16 mouse cellular contexts compared by ENCODE assay signal in genomic region chr6:36876426-36876825, GRCm38 (mm10).
DNase-seq lines count a peak whose midpoint lies in the region; ATAC-seq and TF ChIP-seq lines count a peak whose summit lies in the region.
"Had no signal": no experiment of that assay in that cellular context is flagged by ENCODE, and none has a peak within 500 bp of the region (broad histone marks: within the 10 kb centered on the region; RNA-seq: fewer than 3 reads in every experiment).

No protein-coding gene starts in this region.

- WGBS in forebrain, embryonic 14.5 days = 25% methylated on average over 4 of the region's 4 CpGs
- WGBS in forebrain, embryonic 11.5 days = 63% methylated on average over 4 of the region's 4 CpGs
- WGBS in lung, embryonic 15.5 days = 27% methylated on average over 4 of the region's 4 CpGs
- WGBS in forebrain, postnatal 0 days = 16% methylated on average over 4 of the region's 4 CpGs

- H3K27ac ChIP-seq in forebrain, embryonic 14.5 days (ENCODE audit: low read depth, low read length) = peak overlapping the region; percentile 39; the same call in 1 of the 2 replicates
- H3K27ac ChIP-seq in forebrain, embryonic 11.5 days (ENCODE audit: low read depth, low read length) = no peak overlapping the region
- H3K27ac ChIP-seq in lung, embryonic 15.5 days = no peak overlapping the region
- 0 out of 2 replicates have a peak overlapping the region, but pooled peaks have one; percentile 24 for H3K27ac ChIP-seq in forebrain, postnatal 0 days (ENCODE audit: low read depth, low read length)
- H3K27ac ChIP-seq: hindbrain, embryonic 15.5 days; limb, embryonic 13.5 days; liver, embryonic 15.5 days; neural tube, embryonic 12.5 days had no signal

- H3K4me1 ChIP-seq in forebrain, embryonic 14.5 days (ENCODE audit: control insufficient read depth, insufficient read depth, low read length) = peaks cover 31% of the 10 kb centered on the region
- H3K4me1 ChIP-seq in forebrain, embryonic 11.5 days (replicated peaks; ENCODE audit: control insufficient read depth, insufficient read depth, low read length) = peaks cover 5% of the 10 kb centered on the region; the same call in 1 of the 2 replicates
- H3K4me1 ChIP-seq in lung, embryonic 15.5 days = peaks cover 17% of the 10 kb centered on the region
- H3K4me1 ChIP-seq in forebrain, postnatal 0 days (ENCODE audit: insufficient read depth) = peaks cover 9% of the 10 kb centered on the region; the same call in 1 of the 2 replicates
- H3K4me1 ChIP-seq: liver, embryonic 15.5 days had no signal

- H3K4me3 ChIP-seq in forebrain, embryonic 14.5 days (ENCODE audit: low read depth, low read length) = no peak overlapping the region
- no peak overlapping the region for H3K4me3 ChIP-seq in forebrain, embryonic 11.5 days (ENCODE audit: low read depth, low read length)
- no peak overlapping the region for H3K4me3 ChIP-seq in lung, embryonic 15.5 days
- no peak overlapping the region for H3K4me3 ChIP-seq in forebrain, postnatal 0 days (ENCODE audit: low read depth, low read length)
- H3K4me3 ChIP-seq: hindbrain, embryonic 15.5 days; limb, embryonic 13.5 days; liver, embryonic 15.5 days; neural tube, embryonic 12.5 days had no signal

- DNase-seq in forebrain, embryonic 14.5 days (ENCODE audit: low spot score) = peak; percentile 52
- no peak for DNase-seq in forebrain, embryonic 11.5 days (ENCODE audit: low spot score)
- no peak for DNase-seq in lung, postnatal 14 days
- DNase-seq in NIH3T3 (ENCODE audit: low read depth) = peak; percentile 63
- DNase-seq in forebrain, postnatal 0 days = peak; percentile 2
- no peak for DNase-seq in ovary, postnatal 14 days (ENCODE audit: low spot score)
- no peak for DNase-seq in Muller cell, postnatal 12 days (ENCODE audit: inconsistent ontology term)
- DNase-seq: B cell, adult 2 months; cerebellum, postnatal 25 days; kidney, adult 18-20 months; thymus, adult 18-20 months had no signal

- no peaks in the 10 kb centered on the region for H3K27me3 ChIP-seq in forebrain, embryonic 14.5 days (replicated peaks; ENCODE audit: control insufficient read depth, insufficient read depth, low read length)
- peaks cover 18% of the 10 kb centered on the region; the same call in 1 of the 2 replicates for H3K27me3 ChIP-seq in forebrain, embryonic 11.5 days (ENCODE audit: control insufficient read depth, insufficient read depth, low read length)
- H3K27me3 ChIP-seq in lung, embryonic 15.5 days = no peaks in the 10 kb centered on the region
- no peaks in the 10 kb centered on the region for H3K27me3 ChIP-seq in forebrain, postnatal 0 days (ENCODE audit: insufficient read depth, low read length)
- H3K27me3 ChIP-seq: hindbrain, embryonic 15.5 days; limb, embryonic 13.5 days; liver, embryonic 15.5 days; neural tube, embryonic 12.5 days had no signal

- H3K36me3 ChIP-seq in forebrain, embryonic 14.5 days (ENCODE audit: control insufficient read depth, insufficient read depth, low read length) = no peaks in the 10 kb centered on the region
- no peaks in the 10 kb centered on the region for H3K36me3 ChIP-seq in forebrain, embryonic 11.5 days (ENCODE audit: control insufficient read depth, insufficient read depth, low read length)
- no peaks in the 10 kb centered on the region for H3K36me3 ChIP-seq in lung, embryonic 15.5 days
- no peaks in the 10 kb centered on the region for H3K36me3 ChIP-seq in forebrain, postnatal 0 days (ENCODE audit: insufficient read depth)
- H3K36me3 ChIP-seq: hindbrain, embryonic 15.5 days; limb, embryonic 13.5 days; liver, embryonic 15.5 days; neural tube, embryonic 12.5 days had no signal

- H3K9ac ChIP-seq in forebrain, embryonic 14.5 days (ENCODE audit: low read length) = no peak overlapping the region
- no peak overlapping the region for H3K9ac ChIP-seq in forebrain, embryonic 11.5 days (ENCODE audit: low read length)
- no peak overlapping the region for H3K9ac ChIP-seq in lung, embryonic 15.5 days
- H3K9ac ChIP-seq in forebrain, postnatal 0 days = no peak overlapping the region
- H3K9ac ChIP-seq: hindbrain, embryonic 15.5 days; limb, embryonic 13.5 days; liver, embryonic 15.5 days; neural tube, embryonic 12.5 days had no signal

- TF ChIP-seq CTCF in forebrain, postnatal 0 days (IDR thresholded peaks at IDR 0.05; ENCODE audit: low read depth) = no peak

- no peak overlapping the region for H3K4me2 ChIP-seq in forebrain, embryonic 14.5 days (ENCODE audit: low read length)
- no peak overlapping the region for H3K4me2 ChIP-seq in forebrain, embryonic 11.5 days (ENCODE audit: low read depth, low read length, severe bottlenecking)
- no peak overlapping the region for H3K4me2 ChIP-seq in lung, embryonic 15.5 days
- no peak overlapping the region for H3K4me2 ChIP-seq in forebrain, postnatal 0 days (ENCODE audit: low read depth)
- H3K4me2 ChIP-seq: hindbrain, embryonic 15.5 days; limb, embryonic 13.5 days; liver, embryonic 15.5 days; neural tube, embryonic 12.5 days had no signal

- no peaks in the 10 kb centered on the region for H3K9me3 ChIP-seq in forebrain, embryonic 14.5 days (replicated peaks; ENCODE audit: control insufficient read depth, low read length)
- H3K9me3 ChIP-seq in forebrain, embryonic 11.5 days (ENCODE audit: control insufficient read depth, low read length) = no peaks in the 10 kb centered on the region
- H3K9me3 ChIP-seq in lung, embryonic 15.5 days = no peaks in the 10 kb centered on the region
- no peaks in the 10 kb centered on the region for H3K9me3 ChIP-seq in forebrain, postnatal 0 days (ENCODE audit: low read length)
- H3K9me3 ChIP-seq: hindbrain, embryonic 15.5 days; limb, embryonic 13.5 days; liver, embryonic 15.5 days; neural tube, embryonic 12.5 days had no signal

- peak; percentile 69 for ATAC-seq in forebrain, embryonic 14.5 days
- no peak for ATAC-seq in forebrain, embryonic 11.5 days (replicated peaks; ENCODE audit: low FRiP score)
- peak; percentile 14; the same call in 1 of the 2 replicates for ATAC-seq in lung, embryonic 15.5 days (ENCODE audit: borderline replicate concordance, extremely low read depth, low FRiP score, low TSS enrichment)
- ATAC-seq in forebrain, postnatal 0 days = peak; percentile 64; the same call in 1 of the 2 replicates

Comparison
In these comparisons a context has a peak if more than half of its experiments do, and no peak if none do; other contexts are left out.
1. DNase-seq: peak in forebrain, embryonic 14.5 days (single experiment), NIH3T3 (single experiment) and forebrain, postnatal 0 days (single experiment); none in forebrain, embryonic 11.5 days (single experiment), lung, postnatal 14 days (single experiment), ovary, postnatal 14 days (single experiment) and Muller cell, postnatal 12 days (single experiment).
2. H3K27ac ChIP-seq: peak in forebrain, embryonic 14.5 days (single experiment) and forebrain, postnatal 0 days (single experiment); none in forebrain, embryonic 11.5 days (single experiment) and lung, embryonic 15.5 days (single experiment).